Mouse (Mus musculus) activated CD4-positive, CD25-positive, alpha-beta regulatory T cell, adult 4 months (primary cell): Measurements from ENCODE around the gene Ccdc9b. TPM values are rescaled to one million over a fixed set of nuclear protein-coding genes. Genes with fewer than 3 reads are reported as not detected.

Experiments used
- ATAC-seq: one replicate; pipeline ENCODE4 v1.8.0; 2017
- polyA plus RNA-seq, 2 experiments: library from polyadenylated mRNA; unstranded; fragments of 100-300 nt; shearing (Covaris generic); gene quantifications; one replicate each; pipeline ENCODE4 v1.2.1; 2017

The Ccdc9b gene
- polyA plus RNA-seq, 2 experiments from 2014 or later = not detected

DNA sequence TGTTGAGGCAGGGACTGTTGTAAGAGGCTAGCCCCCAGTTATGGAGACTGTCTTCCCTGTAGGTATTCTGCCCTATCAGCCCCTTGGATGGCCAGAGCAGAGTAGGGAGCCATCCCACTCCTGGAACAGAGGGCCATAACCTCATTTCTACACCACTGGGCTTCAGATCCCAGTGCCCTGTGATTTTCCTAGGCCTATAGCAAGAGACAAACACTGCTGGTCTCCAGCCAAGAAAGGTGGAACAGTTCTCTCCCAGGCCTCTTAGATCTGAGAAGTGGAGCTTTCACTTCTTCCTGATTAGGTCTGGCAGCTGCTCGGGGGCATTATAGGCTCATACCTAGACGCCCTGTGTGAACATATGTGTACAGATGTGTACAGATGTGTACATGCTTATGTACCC is 13.8 kb upstream of the Ccdc9b start:
- ATAC-seq = no peak

DNA sequence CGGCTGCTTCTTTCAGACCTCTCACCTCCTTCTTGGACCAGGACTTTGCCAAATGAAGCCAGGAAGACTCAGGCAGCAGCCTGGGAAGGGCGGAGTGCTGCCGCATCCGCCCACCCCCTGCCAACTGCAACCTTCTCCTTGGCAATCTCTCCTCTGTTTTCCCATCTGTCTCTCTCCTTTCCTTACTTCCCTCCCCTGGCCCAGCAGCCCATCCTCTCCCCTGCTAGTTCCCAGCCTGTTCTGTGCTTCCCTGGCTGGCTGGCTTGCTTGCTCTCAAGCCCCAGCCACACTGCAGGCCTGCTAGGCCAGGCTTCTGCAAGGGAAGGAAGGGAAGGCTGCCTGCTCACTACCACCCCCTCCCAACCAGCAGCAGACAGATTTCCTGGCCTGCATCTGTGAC is 13.4 kb upstream of the Ccdc9b start:
- ATAC-seq = no peak

DNA sequence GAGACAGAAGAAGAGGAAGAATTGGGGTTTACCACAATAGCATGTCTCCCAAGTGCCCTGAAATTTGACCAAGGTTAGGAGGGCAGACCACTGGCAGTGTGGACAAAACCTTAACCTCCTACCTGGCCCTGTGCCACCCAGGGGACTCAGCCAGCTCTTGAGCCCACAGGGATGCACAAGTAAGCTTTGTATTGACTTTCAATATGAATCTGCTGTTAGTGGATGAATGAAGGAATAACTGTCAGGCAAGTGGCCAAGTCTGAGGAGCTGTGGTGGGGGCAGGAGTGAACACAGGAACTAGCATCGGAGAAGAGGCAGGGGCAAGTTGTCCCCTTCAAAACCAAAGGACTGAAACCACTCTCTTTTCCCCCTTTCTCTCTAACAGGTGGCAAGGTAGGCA is 12.9 kb upstream of the Ccdc9b start:
- no peak for ATAC-seq

DNA sequence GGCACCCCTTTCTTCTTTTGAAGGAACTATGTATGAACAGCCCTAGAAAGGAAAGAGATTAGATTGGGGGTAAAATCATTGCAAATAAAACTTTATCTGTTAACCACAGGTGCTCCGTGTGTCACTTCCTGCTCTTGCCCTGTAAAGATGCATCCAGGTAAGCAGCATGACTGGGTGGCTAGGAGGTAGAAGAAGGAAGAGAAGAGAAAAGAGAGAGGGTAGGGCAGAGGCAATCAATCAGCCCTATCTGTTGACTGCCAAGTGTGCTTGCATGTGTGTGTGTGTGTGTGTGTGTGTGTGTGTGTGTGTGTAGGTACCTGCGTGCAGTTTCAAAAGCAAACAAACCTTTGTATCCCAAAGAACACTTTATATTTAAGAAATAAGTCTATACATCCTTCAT is 12.1 kb upstream of the Ccdc9b start:
- no peak for ATAC-seq

DNA sequence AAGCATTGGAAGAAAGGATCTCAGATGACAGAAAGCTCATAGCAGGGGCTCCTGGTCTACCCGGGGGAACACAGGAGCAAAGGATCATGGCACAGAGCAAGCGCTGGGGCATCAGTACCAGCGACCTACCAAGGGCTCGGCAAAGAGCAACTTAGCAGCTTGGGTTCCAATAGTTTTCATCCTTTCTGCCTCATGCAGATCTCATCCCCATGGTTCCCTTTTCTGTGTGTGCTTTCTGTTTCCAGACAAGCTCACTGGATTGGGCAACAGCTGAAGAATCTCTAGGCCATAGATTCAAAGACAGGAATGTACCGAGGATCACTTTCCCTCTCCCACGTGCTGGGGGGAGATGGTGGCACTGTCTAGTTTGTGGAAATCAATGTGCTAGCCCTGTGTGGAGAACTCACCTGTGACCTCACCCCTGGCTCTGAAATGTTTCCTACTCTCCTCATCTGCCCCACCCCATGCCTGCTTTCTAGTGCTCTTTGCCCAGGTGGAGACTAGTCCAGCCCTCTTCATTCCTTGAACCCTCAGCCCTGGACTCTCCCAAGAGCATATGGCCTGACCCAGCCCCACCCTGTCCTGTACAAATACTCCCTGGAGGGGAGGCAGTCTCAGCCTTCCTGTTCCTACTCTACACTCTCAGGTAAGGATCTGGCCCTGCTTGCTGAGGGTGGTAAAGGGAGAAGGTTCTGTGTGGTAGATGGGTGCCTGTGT is 9.9 kb upstream of the Ccdc9b start, which contains the start of gene Phgr1:
TSS of gene Phgr1 (plus strand) at position 612 of the 717 bp plus-strand sequence.
- no peak for ATAC-seq

DNA sequence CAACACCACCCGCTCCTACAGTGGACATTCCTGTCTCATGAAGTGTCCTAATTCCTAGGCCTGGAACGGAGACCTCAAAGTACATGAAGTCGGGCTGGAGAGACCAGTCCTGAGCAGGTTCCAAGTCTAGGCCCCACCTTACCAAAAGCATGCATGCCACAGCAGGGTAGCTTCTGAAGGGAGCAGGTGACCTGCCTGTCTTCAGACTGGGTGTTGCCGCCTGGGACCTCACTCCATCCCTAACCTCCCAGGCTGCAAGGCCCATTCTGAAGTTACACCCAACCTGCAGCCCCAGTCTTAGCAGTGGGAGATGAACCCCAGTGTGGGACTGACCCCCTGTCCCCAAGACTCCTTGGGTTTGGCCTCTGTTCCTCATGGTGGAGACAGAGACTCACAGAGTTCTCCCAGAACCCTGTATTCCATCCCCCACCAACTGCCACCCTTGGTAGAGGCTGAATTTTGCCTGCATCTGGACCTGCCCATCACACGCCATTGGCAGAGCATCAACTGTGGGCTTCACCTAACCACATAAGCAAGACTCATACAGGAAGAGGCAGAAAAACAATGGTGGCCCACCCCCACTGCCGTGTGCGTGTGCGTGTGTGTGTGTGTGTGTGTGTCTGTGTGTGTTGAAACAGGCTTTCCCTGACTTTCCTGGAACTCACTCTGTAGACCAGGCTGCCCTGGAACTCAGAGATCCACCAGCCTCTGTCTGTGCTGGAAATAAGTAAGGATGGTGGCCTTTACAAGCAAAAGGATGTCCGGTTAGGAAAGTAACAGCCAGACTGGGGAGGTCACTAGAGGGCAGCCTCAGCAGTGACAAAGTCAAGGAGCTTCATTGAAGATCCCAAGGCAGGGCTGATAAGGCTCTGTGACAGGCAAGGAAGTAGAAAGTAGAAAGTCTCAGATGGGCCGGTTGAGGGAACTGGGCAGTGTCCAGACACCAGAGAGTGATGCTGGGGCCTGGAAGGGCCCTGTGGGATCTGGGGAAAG is 3.9 kb upstream of the Ccdc9b start:
- no peak for ATAC-seq

DNA sequence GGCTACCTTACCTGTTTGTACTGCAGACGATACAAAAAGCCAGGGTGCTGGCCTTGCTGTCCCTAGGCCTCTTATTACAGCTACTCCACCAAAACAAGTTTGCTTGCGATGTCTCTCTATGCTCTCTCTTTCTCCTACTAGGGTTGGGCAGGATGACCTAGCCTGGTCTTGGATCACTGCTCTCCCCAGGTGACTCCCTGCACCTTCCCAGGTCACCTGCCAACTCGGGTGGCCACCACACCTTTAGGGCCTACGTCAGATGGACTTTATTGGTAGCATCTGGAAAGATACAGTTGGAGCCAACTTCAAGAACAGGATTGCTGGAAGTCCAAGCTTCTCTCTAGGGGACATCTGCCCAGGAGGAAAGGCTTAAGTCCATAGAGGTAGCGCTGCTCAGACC is 2.4 kb upstream of the Ccdc9b start:
- ATAC-seq = no peak

DNA sequence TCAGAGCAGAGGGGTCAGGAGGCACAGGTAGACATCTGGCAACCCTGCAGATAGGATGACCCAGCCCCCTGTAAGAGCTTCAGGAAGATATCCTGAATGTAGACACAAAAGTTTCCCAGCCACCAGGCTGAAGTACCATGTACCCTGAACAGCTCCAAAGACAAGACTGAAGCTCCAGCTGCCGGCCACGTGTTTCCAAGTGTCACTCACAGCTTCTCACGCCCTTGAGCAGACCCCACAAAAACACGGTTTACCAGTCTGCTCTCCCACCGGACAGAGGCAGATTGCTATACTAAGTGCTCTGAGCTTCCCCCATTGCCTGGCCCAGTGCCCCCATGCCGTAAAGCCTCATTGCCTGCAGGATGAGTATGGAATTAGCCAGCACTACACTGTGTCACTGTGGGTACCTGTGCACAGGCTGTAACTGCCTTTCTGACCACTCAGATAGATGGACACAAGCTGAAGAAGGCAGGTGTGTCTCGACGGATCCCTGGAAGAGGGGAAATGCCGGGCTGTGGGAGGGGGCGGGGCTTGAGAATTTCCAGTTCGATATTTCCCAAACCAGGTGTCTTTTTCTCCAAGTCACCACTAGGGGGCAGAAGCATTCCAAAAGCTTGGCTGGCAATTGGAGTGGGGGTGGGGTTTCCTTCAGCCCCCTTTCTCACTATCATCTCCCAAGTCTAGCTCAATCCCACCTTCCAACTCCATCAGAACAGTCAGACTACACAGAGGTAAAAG is 1.8 kb upstream of the Ccdc9b start:
- ATAC-seq = no peak

DNA sequence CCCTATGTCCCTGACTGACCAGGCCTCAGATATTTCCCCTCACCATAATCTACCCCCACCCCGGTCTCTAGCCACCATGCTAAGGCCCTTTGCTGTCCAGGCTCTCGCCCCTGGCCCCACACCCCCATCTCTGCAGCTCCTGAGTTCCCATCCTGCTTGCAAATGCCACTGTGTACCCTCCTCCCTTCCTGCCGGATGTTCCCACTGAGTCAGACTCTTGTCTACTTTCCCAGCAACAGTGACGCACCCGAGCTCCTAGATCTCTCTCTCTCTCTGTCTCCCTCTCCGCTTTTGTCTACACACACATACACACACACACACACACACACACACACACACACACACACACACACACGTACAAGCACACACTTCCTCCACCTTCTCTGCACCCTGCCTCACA is 1.0 kb upstream of the Ccdc9b start:
- no peak for ATAC-seq

DNA sequence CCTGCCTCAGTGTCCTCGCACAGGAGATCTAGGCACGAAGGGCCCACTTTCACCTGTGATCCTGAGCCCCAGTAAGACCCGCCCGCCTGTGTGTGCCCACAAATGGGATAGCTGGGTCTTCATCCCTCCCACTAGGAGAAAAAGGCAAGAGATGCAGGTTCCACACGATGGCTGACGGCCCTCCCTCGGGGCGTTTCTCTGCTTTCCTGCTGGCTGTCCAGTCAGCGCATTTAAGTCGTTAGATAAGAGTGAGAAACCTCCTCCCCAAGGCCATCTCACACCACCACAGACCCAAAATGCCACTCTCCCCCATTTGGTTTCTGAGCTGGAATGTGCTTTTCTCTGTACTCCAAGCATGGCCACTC is 305 bp upstream of the Ccdc9b start:
- no peak for ATAC-seq

DNA sequence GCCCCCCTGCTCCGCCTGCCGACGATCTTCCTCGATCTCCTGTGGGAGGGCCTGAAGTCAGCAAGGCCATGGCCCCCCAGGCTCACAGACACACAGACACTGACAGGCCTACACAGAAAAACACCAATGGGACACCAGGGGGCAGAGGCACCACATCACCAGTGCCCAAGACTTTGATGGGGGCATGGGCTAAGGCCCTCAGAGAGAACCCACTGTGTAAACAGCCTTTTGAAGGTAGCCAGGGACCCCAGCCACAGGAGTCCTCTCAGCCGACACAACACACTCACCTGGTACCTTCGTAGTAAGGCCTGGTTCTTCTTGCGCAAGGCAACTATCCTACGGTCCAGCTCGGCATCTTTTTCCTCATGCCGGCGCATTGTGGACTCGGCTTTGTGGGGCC is 1.1 kb downstream of the Ccdc9b start:
- no peak for ATAC-seq

DNA sequence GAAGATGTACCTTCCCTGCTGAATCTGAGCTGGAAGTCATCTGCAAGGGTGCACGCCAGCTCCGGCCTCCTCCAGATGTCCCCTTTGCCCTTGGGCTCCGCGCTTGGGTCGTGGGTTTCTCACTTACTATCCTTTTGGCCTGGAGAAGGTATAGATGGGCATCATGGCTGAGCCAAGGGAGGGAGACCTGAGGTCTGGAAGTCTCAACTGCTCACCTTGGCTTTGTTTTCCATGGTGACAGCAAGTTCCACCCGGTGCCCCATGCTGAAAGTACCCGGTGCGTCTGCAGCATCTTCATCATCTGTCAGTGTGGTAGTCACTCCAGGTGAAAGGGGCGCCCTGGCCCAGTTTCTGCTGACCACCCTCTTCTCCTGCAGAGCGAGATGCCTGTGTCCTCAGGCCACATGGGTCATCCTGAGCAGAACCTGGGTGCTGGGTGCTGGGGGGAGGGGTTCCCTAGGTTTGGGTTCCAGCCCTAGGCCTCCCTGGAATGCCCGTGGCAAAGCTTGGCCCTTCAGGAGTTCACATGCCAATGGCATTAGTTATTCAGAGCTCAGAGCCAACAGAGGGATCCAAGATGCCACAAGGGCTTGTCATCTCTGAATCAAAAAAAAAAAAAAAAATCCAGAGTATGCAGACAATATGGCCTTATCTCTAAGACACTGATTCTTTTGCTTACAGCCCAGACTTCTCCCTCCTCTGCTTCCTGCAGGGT is 2.0 kb downstream of the Ccdc9b start:
- ATAC-seq = no peak

DNA sequence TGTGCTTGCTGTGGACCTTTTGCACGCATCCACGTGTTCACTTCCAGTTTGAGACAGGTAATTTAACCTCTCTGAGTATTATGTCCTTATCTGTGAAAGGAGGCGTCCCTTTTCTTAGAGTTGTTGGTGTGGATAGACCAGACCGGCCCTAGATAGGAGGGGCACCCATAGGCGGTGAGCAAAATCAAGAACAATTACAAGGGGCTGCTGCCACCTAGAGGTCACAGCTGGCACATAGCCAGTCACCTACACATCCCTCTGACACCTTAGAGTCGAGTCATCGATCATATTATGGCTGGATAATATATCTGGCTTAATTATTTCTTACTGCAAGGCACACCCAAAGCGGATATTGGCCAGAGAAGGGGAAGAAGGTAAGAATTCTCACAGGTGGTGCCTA is 2.6 kb downstream of the Ccdc9b start:
- ATAC-seq = peak; percentile 81

DNA sequence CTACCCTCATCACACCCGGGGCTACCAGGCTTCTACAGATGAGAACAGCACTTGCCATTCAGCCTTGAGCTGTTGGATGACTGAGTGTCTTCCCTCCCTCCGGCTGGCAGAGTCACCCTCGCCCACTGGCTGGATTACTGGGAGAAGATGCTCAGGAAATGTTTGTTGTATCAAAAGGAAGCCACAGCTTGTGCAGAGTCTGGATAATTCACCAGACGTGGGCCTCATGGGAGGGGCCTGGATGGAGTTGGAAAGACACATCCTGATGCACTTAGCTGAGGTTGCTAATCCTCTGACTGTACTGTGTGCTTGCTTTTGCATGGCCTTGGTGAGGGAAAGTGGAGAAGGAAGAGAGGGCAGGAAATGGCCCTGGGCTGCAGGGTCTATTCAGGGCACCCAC is 6.4 kb downstream of the Ccdc9b start:
- no peak for ATAC-seq

DNA sequence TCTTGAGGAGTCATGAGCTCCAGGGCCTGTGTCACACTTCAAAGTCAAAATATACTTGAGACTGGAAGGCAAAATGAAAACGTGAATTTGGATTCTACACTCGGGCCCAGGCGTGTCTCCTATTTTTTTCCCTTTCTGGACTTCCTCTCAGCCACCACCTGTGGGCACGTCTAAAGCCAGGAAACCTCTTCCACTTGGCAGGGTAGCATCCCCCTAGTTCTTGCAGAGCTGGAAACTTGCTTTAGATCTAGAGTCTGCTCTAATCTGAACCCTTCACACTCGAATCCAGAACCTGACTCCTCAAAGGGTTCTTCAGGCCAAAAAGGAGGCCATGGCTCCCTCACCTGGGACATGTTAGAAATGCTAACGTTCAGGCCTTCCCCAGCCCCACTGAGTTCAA is 7.1 kb downstream of the Ccdc9b start:
- no peak for ATAC-seq

DNA sequence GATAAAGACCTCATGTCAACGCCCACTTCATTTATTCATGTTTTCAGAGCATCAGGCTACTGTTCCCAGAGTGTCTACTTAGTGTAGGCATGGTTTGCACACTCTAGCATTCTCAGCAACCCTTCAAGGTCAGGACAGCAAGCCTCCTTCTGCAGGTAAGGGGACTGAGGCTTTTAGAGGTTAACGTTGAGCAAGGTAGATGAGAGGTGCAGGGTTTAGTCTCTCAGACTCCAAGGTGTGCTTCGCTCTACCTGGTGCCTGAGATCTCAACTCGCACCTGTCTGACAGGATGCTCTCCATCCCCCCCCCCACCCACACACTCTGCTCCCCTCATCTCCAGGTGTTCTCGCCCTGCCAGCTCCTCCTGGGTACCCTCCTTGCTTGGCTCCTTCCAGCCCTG is 8.3 kb downstream of the Ccdc9b start:
- ATAC-seq = no peak

DNA sequence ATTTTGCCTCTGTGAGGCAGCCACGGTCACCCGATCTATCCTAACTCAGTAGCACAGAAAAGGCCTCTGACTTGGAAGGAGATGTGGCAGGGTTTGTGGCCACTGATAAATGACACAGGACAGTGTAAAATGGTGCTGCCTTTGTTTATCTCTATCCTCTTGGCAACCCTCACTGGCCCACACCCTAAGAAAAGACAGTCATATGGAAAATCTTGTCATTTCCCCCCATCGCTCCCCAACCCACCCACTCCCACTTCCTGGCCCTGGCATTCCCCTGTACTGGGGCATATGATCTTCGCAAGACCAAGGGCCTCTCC is 9.7 kb downstream of the Ccdc9b start:
- ATAC-seq = no peak

DNA sequence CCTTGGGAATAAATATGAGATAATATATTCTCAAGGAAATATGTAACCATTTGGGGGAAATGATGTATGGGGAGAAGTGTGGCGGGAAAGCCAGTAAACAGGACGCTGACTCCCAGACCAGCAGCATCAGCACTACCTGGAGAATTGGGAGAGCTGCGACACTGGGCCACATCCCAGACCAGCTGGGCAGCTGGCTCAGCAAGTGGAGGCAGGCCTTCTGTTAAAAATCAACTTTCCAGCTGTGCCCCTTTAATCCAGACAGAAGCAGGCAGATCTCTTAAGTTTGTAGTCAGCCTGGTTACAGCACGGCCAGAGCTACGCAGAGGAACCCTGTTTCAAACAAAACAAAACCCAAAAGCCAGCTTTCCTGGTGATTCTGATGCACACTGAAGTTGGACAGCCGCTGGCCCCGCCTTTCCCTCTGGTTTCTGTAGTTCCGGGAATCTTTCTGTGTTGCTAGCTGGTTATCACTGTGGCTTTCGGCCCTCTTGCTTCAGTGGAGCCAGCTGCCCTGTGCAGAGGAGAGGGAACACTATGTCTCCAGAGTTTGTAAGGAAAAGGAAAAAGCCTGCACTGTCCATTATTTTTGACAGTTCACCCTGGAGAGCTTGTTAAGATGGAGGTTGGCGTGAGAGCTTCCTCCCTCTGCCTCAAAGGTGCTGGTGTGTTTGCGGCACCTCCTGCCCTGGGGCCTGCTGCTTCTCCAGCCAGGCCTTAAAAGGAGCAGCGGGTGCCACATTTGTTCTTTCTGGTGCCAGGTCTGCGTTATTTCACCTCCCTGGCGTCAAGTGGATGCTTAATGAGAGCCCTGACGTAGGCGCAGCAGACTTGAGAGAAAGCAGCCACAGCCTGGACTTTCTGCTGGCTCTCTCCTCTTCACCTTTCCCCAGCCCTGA is 10.3 kb downstream of the Ccdc9b start:
- ATAC-seq = no peak

DNA sequence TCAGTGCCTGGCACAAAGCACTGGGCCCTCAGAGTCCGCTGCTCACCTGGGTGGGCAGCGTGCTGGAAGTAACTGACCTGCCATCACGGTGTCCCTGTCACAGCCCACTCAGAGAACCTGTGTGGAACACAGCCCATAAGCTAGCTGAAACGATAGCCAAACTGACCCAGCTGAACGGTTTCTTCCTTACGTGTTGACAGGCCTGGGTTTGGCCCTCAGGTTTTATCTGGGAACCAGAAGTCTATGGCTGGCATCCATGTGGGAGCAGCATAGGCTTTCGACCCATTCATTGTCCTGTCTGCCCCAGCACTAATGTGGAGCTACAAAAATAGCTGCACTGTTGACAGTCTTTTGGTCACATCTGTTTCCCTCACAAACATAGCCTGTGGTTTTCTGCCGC is 12.0 kb downstream of the Ccdc9b start:
- no peak for ATAC-seq

DNA sequence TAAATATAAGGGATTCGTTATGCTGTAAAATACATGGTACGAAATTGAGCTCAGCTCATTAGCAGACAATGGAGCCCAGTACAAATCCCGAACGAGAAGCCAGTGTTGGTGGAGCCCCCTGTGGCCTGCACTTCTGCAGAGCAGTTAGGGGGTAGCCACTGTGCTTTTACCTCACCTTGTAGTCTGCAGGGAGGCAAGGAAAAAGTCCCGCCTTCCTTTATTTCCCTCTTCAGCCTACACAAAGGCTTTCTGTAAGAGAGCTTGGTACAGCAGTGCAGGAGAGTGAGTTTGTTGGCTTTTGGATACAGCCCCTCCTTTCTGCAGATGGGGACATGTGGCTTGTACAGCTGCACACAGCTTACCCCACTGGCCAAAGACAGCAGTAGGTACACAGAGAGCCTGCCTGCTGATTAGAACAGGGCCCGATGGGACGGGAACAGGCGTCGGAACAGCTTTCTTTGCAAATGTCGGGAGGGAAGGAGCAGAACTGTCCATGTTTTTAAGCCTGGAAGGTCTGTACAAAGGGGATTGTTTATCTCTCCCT is 13.0 kb downstream of the Ccdc9b start:
- no peak for ATAC-seq

DNA sequence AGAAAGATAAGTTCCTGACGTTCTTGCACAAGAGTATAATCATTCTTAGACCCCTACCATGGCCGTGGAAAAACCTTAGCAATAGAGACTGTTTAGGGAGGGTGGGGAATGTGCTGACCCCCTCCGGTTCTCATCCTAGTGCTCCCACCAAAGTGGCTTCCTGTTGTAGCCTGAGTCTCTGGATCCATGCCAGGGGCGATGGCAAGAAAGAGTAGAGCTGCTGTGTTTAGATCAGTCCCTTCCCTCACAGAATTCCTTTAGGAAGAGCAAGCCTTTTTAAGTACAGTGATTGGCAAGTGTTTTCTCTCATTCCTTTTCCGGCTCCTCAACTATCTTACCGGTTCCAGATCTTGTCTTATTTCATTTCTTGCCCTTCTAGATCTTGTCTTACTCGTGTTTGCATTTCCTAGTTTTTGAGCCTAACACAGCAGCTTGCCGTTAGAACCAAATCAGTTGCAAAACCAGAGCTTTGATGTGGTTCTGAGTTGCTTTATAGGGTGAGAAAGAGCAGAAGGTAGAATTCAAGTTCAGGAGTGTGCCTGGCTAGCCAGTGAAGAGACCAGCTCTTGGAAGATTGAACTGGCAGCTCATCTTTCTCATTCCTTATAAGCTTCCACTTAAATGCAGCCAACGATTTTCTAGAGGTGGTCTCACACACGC is 15.0 kb downstream of the Ccdc9b start:
- no peak for ATAC-seq
